Mouse (Mus musculus): Measurements from ENCODE around the gene Pth1r. TPM values are rescaled to one million over a fixed set of nuclear protein-coding genes. Genes with fewer than 3 reads are reported as not detected.
A peak's percentile ranks its signal among the peaks of the same experiment; 100 is the strongest.

Gene Pth1r
- polyA plus RNA-seq, 1 experiment from 2014 or later, result 38.7 TPM

- Histone ChIP-seq H3K9me3 (no peaks in the 10 kb centered on the region), H3K27me3 (ENCODE audit: insufficient read depth, poor library complexity, severe bottlenecking) (peaks cover 20% of the 10 kb centered on the region), H3K4me3 (no peak overlapping the region), H3K4me1 (replicated peaks) (peaks cover 27% of the 10 kb centered on the region), H3K36me3 (no peaks in the 10 kb centered on the region), H3K27ac (no peak overlapping the region)
- DNase-seq (ENCODE audit: low spot score), result no peak
- WGBS, result 69% methylated on average over 2 of the region's 2 CpGs
Observed at GRCm38 (mm10) chr9:110763405-110763804, 16.5 kb upstream of the Pth1r start.

DNA sequence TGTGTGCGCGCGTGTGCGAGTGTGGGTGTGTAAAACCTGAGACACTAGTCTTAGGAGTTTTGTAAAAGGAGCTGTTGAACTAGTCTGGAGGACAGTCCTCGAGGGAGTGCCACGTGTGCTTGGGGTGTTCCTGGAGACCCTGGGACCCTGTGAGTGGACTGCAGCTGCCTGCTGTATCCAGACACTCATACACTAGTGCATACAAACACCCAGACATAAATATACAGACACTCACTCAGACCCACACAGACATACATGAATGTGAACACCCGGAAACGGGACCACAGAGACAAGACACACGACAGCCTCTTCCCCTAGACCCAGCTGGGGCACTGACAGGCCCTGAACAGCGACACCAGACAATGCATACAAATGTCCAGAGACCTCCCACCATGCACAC is 15.8 kb upstream of the Pth1r start:
- Histone ChIP-seq H3K36me3 (no peaks in the 10 kb centered on the region), H3K27ac (no peak overlapping the region), H3K4me1 (replicated peaks) (peaks cover 27% of the 10 kb centered on the region), H3K4me3 (no peak overlapping the region), H3K9me3 (no peaks in the 10 kb centered on the region), H3K27me3 (ENCODE audit: insufficient read depth, poor library complexity, severe bottlenecking) (peaks cover 20% of the 10 kb centered on the region)
- no peak for DNase-seq (ENCODE audit: low spot score)
- 83% methylated on average over 10 of the region's 10 CpGs for whole genome bisulfite sequencing

GRCm38 (mm10) chr9:110760886-110761285 is 13.9 kb upstream of the Pth1r start:
- 87% methylated on average over 8 of the region's 8 CpGs for whole genome bisulfite sequencing
- H3K9me3 ChIP-seq, result no peaks in the 10 kb centered on the region
- H3K4me1 ChIP-seq (replicated peaks), result peaks cover 26% of the 10 kb centered on the region
- no peak for DNase-seq (ENCODE audit: low spot score)
- H3K36me3 ChIP-seq, result no peaks in the 10 kb centered on the region
- H3K27ac ChIP-seq, result no peak overlapping the region
- peaks cover 20% of the 10 kb centered on the region for H3K27me3 ChIP-seq (ENCODE audit: insufficient read depth, poor library complexity, severe bottlenecking)
- no peak overlapping the region for H3K4me3 ChIP-seq

DNA sequence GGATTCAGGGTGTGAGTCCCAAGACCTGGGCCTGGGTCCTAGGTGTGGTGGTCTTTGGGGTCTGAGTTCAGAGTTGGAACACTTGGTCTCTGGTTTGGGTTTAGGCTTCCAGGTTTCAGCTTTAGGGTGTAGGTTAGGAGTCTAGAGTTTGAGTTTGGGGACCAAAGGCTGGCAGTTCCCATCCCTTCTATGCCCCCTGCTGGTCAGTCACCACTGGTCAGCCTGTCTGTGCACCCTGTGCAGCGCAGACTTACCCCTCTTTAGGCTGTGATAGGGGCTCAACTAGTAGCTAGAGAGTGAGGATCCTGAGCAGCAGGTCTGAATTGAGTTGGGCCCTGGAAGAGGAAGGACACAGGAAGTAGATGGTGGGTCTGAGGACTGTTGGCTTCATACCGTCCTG is 12.3 kb upstream of the Pth1r start:
- H3K4me3 ChIP-seq, result no peak overlapping the region
- H3K9me3 ChIP-seq, result no peaks in the 10 kb centered on the region
- 58% methylated on average over 2 of the region's 2 CpGs for WGBS

DNA sequence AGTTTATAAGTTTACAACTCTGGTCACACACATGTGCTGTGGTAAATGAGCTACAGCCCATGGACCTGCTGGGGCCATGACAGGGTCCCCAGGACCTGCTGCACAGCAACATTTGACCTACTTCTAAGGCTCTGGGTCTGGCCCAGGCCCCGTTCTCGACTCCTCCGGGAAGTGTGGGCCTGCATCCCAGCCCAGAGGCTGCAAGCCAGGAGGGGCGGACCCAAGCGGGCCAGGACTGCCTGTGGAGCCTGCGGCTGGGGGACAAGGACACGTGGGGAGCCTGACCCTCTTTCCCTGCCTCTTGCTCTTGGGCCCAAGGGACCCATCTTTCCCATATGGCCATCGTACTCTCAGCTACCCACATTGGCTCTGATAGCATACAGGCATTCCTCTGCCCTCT is 11.7 kb upstream of the Pth1r start:
- Histone ChIP-seq H3K27me3 (ENCODE audit: insufficient read depth, poor library complexity, severe bottlenecking) (peaks cover 12% of the 10 kb centered on the region), H3K36me3 (no peaks in the 10 kb centered on the region), H3K4me1 (replicated peaks) (peaks cover 29% of the 10 kb centered on the region), H3K27ac (no peak overlapping the region), H3K4me3 (no peak overlapping the region), H3K9me3 (no peaks in the 10 kb centered on the region)
- DNase-seq (ENCODE audit: low spot score), result no peak
- 75% methylated on average over 8 of the region's 8 CpGs for WGBS

More for the DNA sequence above, 12.3 kb upstream of the Pth1r start:
- no peaks in the 10 kb centered on the region for H3K36me3 ChIP-seq
- no peak overlapping the region for H3K27ac ChIP-seq
- DNase-seq (ENCODE audit: low spot score), result peak; percentile 56
- H3K27me3 ChIP-seq (ENCODE audit: insufficient read depth, poor library complexity, severe bottlenecking), result peaks cover 18% of the 10 kb centered on the region
- peaks cover 26% of the 10 kb centered on the region for H3K4me1 ChIP-seq (replicated peaks)

DNA sequence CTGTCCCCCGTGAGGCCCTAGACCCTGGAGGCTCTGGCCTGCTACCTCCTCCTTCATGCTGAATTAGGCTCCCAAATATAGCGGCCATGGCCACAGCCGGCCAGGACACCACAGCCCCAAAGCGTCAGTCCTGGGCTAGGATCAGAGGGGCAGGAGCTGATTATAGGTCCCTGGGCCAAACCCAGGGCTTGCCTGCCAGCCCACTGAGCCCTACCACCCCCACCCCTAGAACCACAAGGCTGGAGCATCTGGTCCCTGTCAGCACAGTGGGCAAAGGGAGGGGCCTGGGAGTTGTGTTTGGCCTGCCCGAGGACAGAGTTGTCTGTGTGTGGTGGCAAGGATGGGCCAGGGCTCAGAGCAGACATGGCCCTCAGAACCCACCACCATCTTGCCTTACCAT is 10.9 kb upstream of the Pth1r start:
- no peak overlapping the region for H3K4me3 ChIP-seq
- 84% methylated on average over 5 of the region's 5 CpGs for WGBS

DNA sequence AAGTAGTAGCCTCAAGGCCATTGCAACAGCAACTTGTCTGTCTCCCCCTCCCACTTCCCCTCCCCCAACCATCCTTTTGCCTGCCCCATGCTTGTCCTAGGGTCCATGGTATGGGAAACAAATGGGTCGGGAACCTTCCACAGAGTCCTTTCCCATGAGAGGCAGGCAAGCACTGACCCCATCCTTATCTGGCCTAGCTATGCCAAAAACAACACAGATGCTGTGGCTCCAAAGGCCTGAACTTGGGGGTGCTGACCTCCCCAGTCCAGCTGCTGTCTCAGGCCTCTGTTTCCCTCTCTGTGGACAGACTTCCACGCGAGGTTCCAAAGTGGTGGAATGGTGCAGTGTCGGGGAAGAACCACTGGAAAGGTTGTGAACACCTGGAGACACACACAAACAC is 6.8 kb upstream of the Pth1r start:
- Histone ChIP-seq H3K4me1 (replicated peaks) (peaks cover 43% of the 10 kb centered on the region), H3K27ac (no peak overlapping the region), H3K36me3 (no peaks in the 10 kb centered on the region), H3K4me3 (no peak overlapping the region), H3K27me3 (ENCODE audit: insufficient read depth, poor library complexity, severe bottlenecking) (peaks cover 12% of the 10 kb centered on the region), H3K9me3 (no peaks in the 10 kb centered on the region)
- 86% methylated on average over 4 of the region's 4 CpGs for WGBS
- no peak for DNase-seq (ENCODE audit: low spot score)

More for the DNA sequence above, 10.9 kb upstream of the Pth1r start:
- H3K27ac ChIP-seq, result no peak overlapping the region
- DNase-seq (ENCODE audit: low spot score), result no peak
- H3K27me3 ChIP-seq (ENCODE audit: insufficient read depth, poor library complexity, severe bottlenecking), result peaks cover 5% of the 10 kb centered on the region; the same call in 1 of the 2 replicates
- no peaks in the 10 kb centered on the region for H3K36me3 ChIP-seq
- peaks cover 33% of the 10 kb centered on the region for H3K4me1 ChIP-seq (replicated peaks)
- H3K9me3 ChIP-seq, result no peaks in the 10 kb centered on the region

DNA sequence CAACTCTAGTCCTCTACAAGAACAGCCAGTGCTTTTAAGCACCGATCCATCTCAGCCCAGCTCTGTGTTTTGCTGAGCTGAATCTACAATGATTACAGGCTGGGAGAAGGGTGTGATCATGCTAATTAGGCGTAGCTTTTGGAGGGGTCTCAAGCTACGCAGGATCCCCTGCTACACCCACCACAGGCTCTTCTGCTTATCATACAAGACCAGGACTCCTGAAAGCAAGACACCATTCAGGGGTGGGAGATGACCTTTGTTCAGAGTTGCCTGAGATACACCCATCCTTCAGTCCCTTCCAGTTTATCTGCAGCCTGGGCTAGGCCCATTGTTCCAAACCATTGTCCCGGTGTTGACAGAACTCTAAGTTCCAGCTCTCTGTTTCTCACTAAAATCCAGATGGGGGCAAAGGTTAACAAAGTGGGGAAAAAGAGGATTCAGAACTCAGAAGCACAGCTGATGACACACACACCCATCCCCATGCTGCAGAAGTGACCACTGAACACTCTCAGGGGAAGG is 6.0 kb upstream of the Pth1r start:
- Histone ChIP-seq H3K27me3 (ENCODE audit: insufficient read depth, poor library complexity, severe bottlenecking) (peaks cover 16% of the 10 kb centered on the region), H3K9me3 (no peaks in the 10 kb centered on the region), H3K36me3 (no peaks in the 10 kb centered on the region), H3K4me1 (replicated peaks) (peaks cover 43% of the 10 kb centered on the region), H3K27ac (peak overlapping the region; percentile 50; the same call in 1 of the 2 replicates), H3K4me3 (no peak overlapping the region)
- DNase-seq (ENCODE audit: low spot score), result no peak
- WGBS, result 66% methylated on average over 4 of the region's 4 CpGs

GRCm38 (mm10) chr9:110751412-110751811 is 4.5 kb upstream of the Pth1r start:
- H3K27ac ChIP-seq, result peak overlapping the region; percentile 3

GRCm38 (mm10) chr9:110750404-110751187 is 3.7 kb upstream of the Pth1r start:
- no peaks in the 10 kb centered on the region for H3K36me3 ChIP-seq
- H3K4me1 ChIP-seq (replicated peaks), result peaks cover 60% of the 10 kb centered on the region
- DNase-seq (ENCODE audit: low spot score), result no peak
- peak overlapping the region; percentile 3 for H3K27ac ChIP-seq
- H3K9me3 ChIP-seq, result no peaks in the 10 kb centered on the region
- 44% methylated on average over 14 of the region's 14 CpGs for WGBS
- no peak overlapping the region for H3K4me3 ChIP-seq
- peaks cover 37% of the 10 kb centered on the region for H3K27me3 ChIP-seq (ENCODE audit: insufficient read depth, poor library complexity, severe bottlenecking)

More at GRCm38 (mm10) chr9:110751412-110751811, 4.5 kb upstream of the Pth1r start:
- Histone ChIP-seq H3K36me3 (no peaks in the 10 kb centered on the region), H3K4me3 (no peak overlapping the region), H3K27me3 (ENCODE audit: insufficient read depth, poor library complexity, severe bottlenecking) (peaks cover 28% of the 10 kb centered on the region), H3K4me1 (replicated peaks) (peaks cover 51% of the 10 kb centered on the region), H3K9me3 (no peaks in the 10 kb centered on the region)
- no peak for DNase-seq (ENCODE audit: low spot score)
- WGBS, result 85% methylated on average over 5 of the region's 5 CpGs

GRCm38 (mm10) chr9:110748451-110748850 is 1.5 kb upstream of the Pth1r start:
- peaks cover 58% of the 10 kb centered on the region for H3K4me1 ChIP-seq (replicated peaks)

GRCm38 (mm10) chr9:110746238-110746637 is 707 bp downstream of the Pth1r start:
- Histone ChIP-seq H3K27me3 (ENCODE audit: insufficient read depth, poor library complexity, severe bottlenecking) (peaks cover 67% of the 10 kb centered on the region), H3K4me1 (replicated peaks) (peaks cover 60% of the 10 kb centered on the region), H3K4me3 (no peak overlapping the region), H3K9me3 (no peaks in the 10 kb centered on the region), H3K36me3 (no peaks in the 10 kb centered on the region), H3K27ac (0 out of 2 replicates have a peak overlapping the region, but pooled peaks have one; percentile 40)
- DNase-seq (ENCODE audit: low spot score), result no peak
- 40% methylated on average over 5 of the region's 5 CpGs for WGBS

More at GRCm38 (mm10) chr9:110748451-110748850, 1.5 kb upstream of the Pth1r start:
- 64% methylated on average over 2 of the region's 2 CpGs for WGBS
- no peak for DNase-seq (ENCODE audit: low spot score)
- no peaks in the 10 kb centered on the region for H3K36me3 ChIP-seq
- no peaks in the 10 kb centered on the region for H3K9me3 ChIP-seq
- no peak overlapping the region for H3K4me3 ChIP-seq
- no peak overlapping the region for H3K27ac ChIP-seq
- peaks cover 58% of the 10 kb centered on the region for H3K27me3 ChIP-seq (ENCODE audit: insufficient read depth, poor library complexity, severe bottlenecking)

- Histone ChIP-seq H3K27me3 (ENCODE audit: insufficient read depth, poor library complexity, severe bottlenecking) (peaks cover 72% of the 10 kb centered on the region), H3K4me3 (no peak overlapping the region), H3K4me1 (replicated peaks) (peaks cover 60% of the 10 kb centered on the region), H3K9me3 (no peaks in the 10 kb centered on the region), H3K27ac (no peak overlapping the region), H3K36me3 (no peaks in the 10 kb centered on the region)
- no peak for DNase-seq (ENCODE audit: low spot score)
- 9% methylated on average over 5 of the region's 5 CpGs for WGBS
Observed at GRCm38 (mm10) chr9:110745752-110746151, 1.2 kb downstream of the Pth1r start.
